Mouse (Mus musculus) kidney, embryonic 15.5 days (tissue): ENCODE measurements at regions not wholly inside any gene's neighbourhood (a gene's known extent, or its start where the extent isn't known, plus 50 kb on each side); places are given as distances from the start of the nearest gene placed in this dataset.
A peak's percentile ranks its signal among the peaks of the same experiment; 100 is the strongest.

Experiments used
- ATAC-seq: fragments of 200-750 bp; cut with Nextera tagmentation; replicated peaks from 2 replicates; pipeline ENCODE4 v1.8.0; 2017; ENCODE audit warnings: moderate TSS enrichment; ENCODE audit not compliant: low FRiP score
- H3K27ac ChIP-seq: fragments of 300-500 bp; sonication (generic); 2 replicates; pipeline ENCODE4 v1.5.1; 2015; ENCODE audit warnings: mild to moderate bottlenecking, inconsistent platforms
- H3K27me3 ChIP-seq: fragments of 300-500 bp; sonication (generic); 2 replicates; pipeline ENCODE4 v1.6.1; 2015; ENCODE audit warnings: inconsistent platforms
- H3K36me3 ChIP-seq: fragments of 300-500 bp; sonication (generic); 2 replicates; pipeline ENCODE4 v1.6.1; 2015; ENCODE audit warnings: inconsistent platforms
- H3K4me1 ChIP-seq: fragments of 300-500 bp; sonication (generic); 2 replicates; pipeline ENCODE4 v1.6.1; 2015; ENCODE audit warnings: inconsistent platforms
- H3K4me2 ChIP-seq: fragments of 300-500 bp; sonication (generic); 2 replicates; pipeline ENCODE4 v1.6.1; 2015; ENCODE audit warnings: moderate library complexity, mild to moderate bottlenecking, inconsistent platforms
- H3K4me3 ChIP-seq: fragments of 300-500 bp; sonication (generic); replicated peaks from 2 replicates; pipeline ENCODE4 v1.5.1; 2015; ENCODE audit warnings: mild to moderate bottlenecking, inconsistent platforms
- H3K9ac ChIP-seq: fragments of 300-500 bp; sonication (generic); 2 replicates; pipeline ENCODE4 v1.6.1; 2015; ENCODE audit warnings: mild to moderate bottlenecking, inconsistent platforms
- H3K9me3 ChIP-seq: fragments of 300-500 bp; sonication (generic); replicated peaks from 2 replicates; pipeline ENCODE4 v1.6.1; 2016; ENCODE audit warnings: inconsistent platforms
- WGBS: fragments of 180-500 bp; shearing (Covaris S2); methylation state at CpG from one replicate; pipeline ENCODE4 v1.1.7; 2015; ENCODE audit warnings: mixed read lengths; 5-methylcytosine and 5-hydroxymethylcytosine counted together

DNA sequence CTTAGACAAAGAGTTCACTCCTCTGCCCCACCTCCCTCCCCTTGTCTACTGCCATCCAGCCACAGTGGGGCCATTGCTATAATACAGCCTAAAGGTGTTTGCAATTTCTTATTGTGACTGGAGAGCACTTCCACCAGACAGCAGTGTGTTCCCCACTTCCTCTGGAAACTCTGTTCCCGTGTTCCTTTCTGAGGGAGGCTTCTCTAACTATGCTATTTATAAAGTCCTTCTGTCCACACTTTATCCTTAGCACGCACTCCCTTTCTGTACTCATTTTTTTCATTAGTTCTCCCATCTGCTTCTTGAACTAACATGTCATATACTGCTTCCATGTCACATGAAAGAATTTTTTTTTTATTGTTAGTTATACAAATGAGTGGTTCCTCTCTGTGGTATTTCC is 52.0 kb upstream of the 4930432M17Rik start:
- Histone ChIP-seq H3K27ac (no peak overlapping the region), H3K36me3 (no peaks in the 10 kb centered on the region), H3K27me3 (no peaks in the 10 kb centered on the region), H3K9me3 (no peaks in the 10 kb centered on the region), H3K9ac (no peak overlapping the region), H3K4me3 (no peak overlapping the region), H3K4me1 (0 out of 2 replicates have a peak, but pooled peaks cover 6% of the 10 kb centered on the region), H3K4me2 (no peak overlapping the region)
- 67% methylated on average over 2 of the region's 2 CpGs for WGBS
- no peak for ATAC-seq

DNA sequence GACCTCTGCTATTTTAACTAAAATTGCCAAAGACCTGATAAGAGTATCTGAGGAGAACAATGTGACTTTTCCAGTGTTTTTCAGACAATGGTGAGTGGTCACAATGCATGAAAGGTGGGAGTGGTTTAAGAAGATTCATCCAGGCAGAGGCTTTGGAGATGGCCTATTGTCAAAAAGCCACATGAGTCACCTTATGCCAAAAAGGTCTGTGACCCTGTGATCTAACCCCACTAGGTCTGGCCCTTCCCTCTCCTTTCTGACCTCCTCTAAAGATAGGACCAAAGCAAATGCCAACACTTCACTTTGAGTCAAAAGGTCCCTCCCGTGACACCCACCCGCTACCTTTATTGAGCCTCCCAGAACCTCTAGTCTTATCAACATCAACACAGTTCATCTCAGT is 52.4 kb upstream of the 4930432M17Rik start:
- Histone ChIP-seq H3K4me3 (no peak overlapping the region), H3K27me3 (no peaks in the 10 kb centered on the region), H3K27ac (no peak overlapping the region), H3K9me3 (no peaks in the 10 kb centered on the region), H3K9ac (no peak overlapping the region), H3K4me2 (no peak overlapping the region), H3K4me1 (0 out of 2 replicates have a peak, but pooled peaks cover 6% of the 10 kb centered on the region), H3K36me3 (no peaks in the 10 kb centered on the region)
- WGBS: 79% methylated on average over 2 of the region's 2 CpGs
- ATAC-seq: no peak

DNA sequence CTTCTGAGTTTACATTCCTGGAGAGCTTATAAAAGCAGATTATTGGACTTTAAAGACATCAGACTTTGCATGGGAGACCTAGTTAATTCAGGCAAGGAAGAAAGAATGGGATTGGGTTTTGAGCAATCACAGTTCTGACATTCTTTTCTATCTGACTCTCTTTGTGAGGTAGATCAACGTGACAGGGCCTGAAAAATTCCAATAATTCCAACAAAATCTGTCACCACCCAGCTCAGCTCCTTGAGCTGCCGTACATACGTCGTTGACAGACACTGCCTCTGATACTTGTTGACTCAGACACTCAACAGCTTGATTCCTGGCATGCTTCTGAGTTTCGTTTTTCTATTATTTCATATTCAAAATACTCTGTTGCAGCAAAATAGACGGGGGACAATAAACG is 53.2 kb upstream of the 4930432M17Rik start:
- H3K27me3 ChIP-seq: no peaks in the 10 kb centered on the region
- H3K27ac ChIP-seq: no peak overlapping the region
- no peaks in the 10 kb centered on the region for H3K9me3 ChIP-seq
- H3K4me2 ChIP-seq: no peak overlapping the region
- no peak overlapping the region for H3K9ac ChIP-seq
- WGBS: 70% methylated on average over 7 of the region's 7 CpGs
- no peak overlapping the region for H3K4me3 ChIP-seq
- no peaks in the 10 kb centered on the region for H3K36me3 ChIP-seq
- no peak for ATAC-seq
- 0 out of 2 replicates have a peak, but pooled peaks cover 6% of the 10 kb centered on the region for H3K4me1 ChIP-seq

GRCm38 (mm10) chr3:121616075-121616474 is 54.5 kb upstream of the 4930432M17Rik start:
- 0 out of 2 replicates have a peak, but pooled peaks cover 6% of the 10 kb centered on the region for H3K4me1 ChIP-seq
- H3K9me3 ChIP-seq: no peaks in the 10 kb centered on the region
- H3K27me3 ChIP-seq: no peaks in the 10 kb centered on the region
- H3K4me2 ChIP-seq: no peak overlapping the region
- peak overlapping the region; percentile 37; the same call in 1 of the 2 replicates for H3K27ac ChIP-seq
- no peak overlapping the region for H3K4me3 ChIP-seq
- no peak overlapping the region for H3K9ac ChIP-seq
- 0 out of 2 replicates have a peak, but pooled peaks have one; percentile 40 for ATAC-seq
- no peaks in the 10 kb centered on the region for H3K36me3 ChIP-seq
- WGBS: 72% methylated on average over 5 of the region's 5 CpGs

GRCm38 (mm10) chr3:121614741-121615140 is 55.8 kb upstream of the 4930432M17Rik start:
- Histone ChIP-seq H3K4me1 (peaks cover 6% of the 10 kb centered on the region; the same call in 1 of the 2 replicates), H3K9me3 (no peaks in the 10 kb centered on the region), H3K4me3 (no peak overlapping the region), H3K36me3 (no peaks in the 10 kb centered on the region), H3K27me3 (no peaks in the 10 kb centered on the region), H3K4me2 (no peak overlapping the region), H3K27ac (no peak overlapping the region), H3K9ac (no peak overlapping the region)
- no peak for ATAC-seq
- 74% methylated on average over 7 of the region's 7 CpGs for WGBS

GRCm38 (mm10) chr3:121613224-121613623 is 57.3 kb upstream of the 4930432M17Rik start:
- Histone ChIP-seq H3K4me2 (no peak overlapping the region), H3K27ac (no peak overlapping the region), H3K4me1 (peaks cover 16% of the 10 kb centered on the region), H3K36me3 (no peaks in the 10 kb centered on the region), H3K9me3 (no peaks in the 10 kb centered on the region), H3K27me3 (no peaks in the 10 kb centered on the region), H3K4me3 (no peak overlapping the region), H3K9ac (no peak overlapping the region)
- no peak for ATAC-seq
- 63% methylated on average over 3 of the region's 3 CpGs for WGBS

DNA sequence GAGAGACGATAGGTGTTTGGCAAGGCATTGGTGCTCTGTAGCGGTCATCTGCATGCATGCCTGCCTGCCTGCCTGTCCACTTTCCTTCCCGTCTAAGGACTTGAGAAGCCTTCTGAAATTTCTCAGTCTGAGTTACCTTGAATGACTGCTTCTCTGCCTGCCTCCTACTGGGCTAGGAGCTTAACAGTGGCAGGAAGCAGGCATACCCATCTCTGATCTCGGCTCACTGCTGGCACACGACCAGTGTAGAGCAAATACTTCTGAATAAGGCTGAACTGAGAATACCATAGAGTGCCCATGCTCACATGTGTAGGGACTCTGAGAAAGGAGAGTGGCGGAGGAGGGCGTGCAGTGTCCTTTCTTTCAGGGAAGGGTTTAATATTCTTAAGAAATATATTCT is 60.7 kb upstream of the 4930432M17Rik start:
- Histone ChIP-seq H3K4me2 (no peak overlapping the region), H3K4me3 (no peak overlapping the region), H3K27ac (no peak overlapping the region), H3K36me3 (no peaks in the 10 kb centered on the region), H3K4me1 (peaks cover 10% of the 10 kb centered on the region), H3K9me3 (no peaks in the 10 kb centered on the region), H3K9ac (no peak overlapping the region), H3K27me3 (no peaks in the 10 kb centered on the region)
- 70% methylated on average over 7 of the region's 7 CpGs for WGBS
- ATAC-seq: no peak

DNA sequence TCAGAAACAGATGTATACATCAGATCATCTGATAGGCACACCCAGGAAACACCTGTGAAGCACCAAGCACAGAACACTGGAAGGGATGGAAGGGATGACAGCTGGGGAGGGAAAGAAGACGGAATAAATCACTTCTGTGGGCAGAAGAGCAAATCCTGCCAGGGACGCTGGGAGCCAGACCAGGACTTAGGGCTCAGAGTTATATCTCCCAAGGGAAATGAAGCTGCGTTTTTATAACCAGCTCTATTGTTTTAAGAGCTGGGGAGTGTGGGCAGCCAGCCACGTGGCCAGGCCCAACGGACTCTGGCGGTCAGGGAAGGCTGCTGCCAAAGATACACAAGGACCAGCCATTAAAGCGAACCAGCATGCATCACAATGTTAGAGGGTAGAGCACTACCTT is 61.5 kb upstream of the 4930432M17Rik start:
- Histone ChIP-seq H3K9ac (no peak overlapping the region), H3K36me3 (no peaks in the 10 kb centered on the region), H3K4me1 (peaks cover 10% of the 10 kb centered on the region), H3K27me3 (no peaks in the 10 kb centered on the region), H3K9me3 (no peaks in the 10 kb centered on the region), H3K4me2 (no peak overlapping the region), H3K4me3 (no peak overlapping the region), H3K27ac (no peak overlapping the region)
- no peak; the same call in 1 of the 2 replicates for ATAC-seq
- 14% methylated on average over 7 of the region's 7 CpGs for WGBS

GRCm38 (mm10) chr3:121604737-121605136 is 65.8 kb upstream of the 4930432M17Rik start:
- WGBS: 72% methylated on average over 6 of the region's 6 CpGs
- H3K4me3 ChIP-seq: no peak overlapping the region

GRCm38 (mm10) chr3:121604081-121604480 is 66.5 kb upstream of the 4930432M17Rik start:
- no peak for ATAC-seq
- Histone ChIP-seq H3K4me2 (no peak overlapping the region), H3K27me3 (no peaks in the 10 kb centered on the region), H3K4me1 (peaks cover 24% of the 10 kb centered on the region), H3K9me3 (no peaks in the 10 kb centered on the region), H3K36me3 (no peaks in the 10 kb centered on the region), H3K9ac (no peak overlapping the region), H3K27ac (no peak overlapping the region), H3K4me3 (no peak overlapping the region)
- WGBS: 87% methylated on average over 9 of the region's 9 CpGs

More at GRCm38 (mm10) chr3:121604737-121605136, 65.8 kb upstream of the 4930432M17Rik start:
- Histone ChIP-seq H3K4me1 (peaks cover 31% of the 10 kb centered on the region), H3K36me3 (no peaks in the 10 kb centered on the region), H3K27ac (no peak overlapping the region), H3K9me3 (no peaks in the 10 kb centered on the region), H3K9ac (no peak overlapping the region), H3K27me3 (no peaks in the 10 kb centered on the region), H3K4me2 (no peak overlapping the region)
- no peak for ATAC-seq

DNA sequence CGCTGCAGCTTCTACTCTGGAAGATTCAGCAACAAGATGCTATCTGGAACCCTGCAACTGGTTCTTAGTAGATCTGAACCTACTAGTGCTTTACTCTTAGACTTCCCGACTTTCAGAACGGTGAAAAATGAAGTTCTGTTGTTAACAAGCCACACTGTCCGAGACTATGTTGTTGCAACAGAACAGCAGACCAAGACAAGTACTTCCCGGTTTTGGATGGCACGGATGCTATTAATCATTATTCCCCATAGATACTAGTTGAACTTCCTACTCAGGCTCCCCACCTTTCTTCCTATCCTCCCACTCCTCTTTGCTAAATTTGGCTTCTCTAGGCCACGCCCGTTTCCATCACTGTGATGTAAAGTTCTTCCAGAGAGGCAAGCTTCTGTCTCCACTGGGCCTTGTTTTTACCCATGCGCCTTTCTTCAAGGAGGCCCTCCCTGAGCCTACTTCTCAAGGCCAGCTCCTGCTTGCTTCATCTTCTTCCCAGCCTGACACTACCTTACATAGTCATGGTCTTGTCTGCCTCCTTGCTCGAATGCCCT is 67.7 kb upstream of the 4930432M17Rik start:
- no peak for ATAC-seq
- Histone ChIP-seq H3K4me1 (peaks cover 20% of the 10 kb centered on the region), H3K4me3 (no peak overlapping the region), H3K4me2 (no peak overlapping the region), H3K27me3 (no peaks in the 10 kb centered on the region), H3K36me3 (no peaks in the 10 kb centered on the region), H3K9me3 (no peaks in the 10 kb centered on the region), H3K9ac (no peak overlapping the region), H3K27ac (peak overlapping the region; percentile 61)
- WGBS: 79% methylated on average over 10 of the region's 10 CpGs

- H3K27me3 ChIP-seq: no peaks in the 10 kb centered on the region
- H3K9me3 ChIP-seq: no peaks in the 10 kb centered on the region
- ATAC-seq: peak; percentile 83
- H3K4me3 ChIP-seq: no peak overlapping the region
- no peaks in the 10 kb centered on the region for H3K36me3 ChIP-seq
- WGBS: 46% methylated on average over 8 of the region's 8 CpGs
- H3K27ac ChIP-seq: peak overlapping the region; percentile 61
- H3K9ac ChIP-seq: no peak overlapping the region
- H3K4me2 ChIP-seq: no peak overlapping the region
- H3K4me1 ChIP-seq: peaks cover 20% of the 10 kb centered on the region
Measured at GRCm38 (mm10) chr3:121602082-121602561, 68.4 kb upstream of the 4930432M17Rik start.

- Histone ChIP-seq H3K9ac (no peak overlapping the region), H3K36me3 (no peaks in the 10 kb centered on the region), H3K27ac (no peak overlapping the region), H3K9me3 (no peaks in the 10 kb centered on the region), H3K4me2 (no peak overlapping the region), H3K4me3 (no peak overlapping the region), H3K4me1 (peaks cover 20% of the 10 kb centered on the region), H3K27me3 (no peaks in the 10 kb centered on the region)
- no peak for ATAC-seq
- WGBS: 72% methylated on average over 10 of the region's 10 CpGs
Measured at GRCm38 (mm10) chr3:121600841-121601240, 68.6 kb upstream of the Slc44a3 start.
